Mouse (Mus musculus) liver, postnatal 0 days (tissue): ENCODE measurements around the gene Prss8.

Source experiments
- CTCF ChIP-seq: sonication (generic); IDR thresholded peaks from 2 replicates; pipeline ENCODE4 v1.5.1; 2016; ENCODE audit warnings: antibody characterized with exemption, low read depth
- EP300 ChIP-seq: IDR thresholded peaks from 2 replicates; pipeline ENCODE4 v1.6.1; 2016; ENCODE audit warnings: antibody characterized with exemption, low read depth, mild to moderate bottlenecking

DNA sequence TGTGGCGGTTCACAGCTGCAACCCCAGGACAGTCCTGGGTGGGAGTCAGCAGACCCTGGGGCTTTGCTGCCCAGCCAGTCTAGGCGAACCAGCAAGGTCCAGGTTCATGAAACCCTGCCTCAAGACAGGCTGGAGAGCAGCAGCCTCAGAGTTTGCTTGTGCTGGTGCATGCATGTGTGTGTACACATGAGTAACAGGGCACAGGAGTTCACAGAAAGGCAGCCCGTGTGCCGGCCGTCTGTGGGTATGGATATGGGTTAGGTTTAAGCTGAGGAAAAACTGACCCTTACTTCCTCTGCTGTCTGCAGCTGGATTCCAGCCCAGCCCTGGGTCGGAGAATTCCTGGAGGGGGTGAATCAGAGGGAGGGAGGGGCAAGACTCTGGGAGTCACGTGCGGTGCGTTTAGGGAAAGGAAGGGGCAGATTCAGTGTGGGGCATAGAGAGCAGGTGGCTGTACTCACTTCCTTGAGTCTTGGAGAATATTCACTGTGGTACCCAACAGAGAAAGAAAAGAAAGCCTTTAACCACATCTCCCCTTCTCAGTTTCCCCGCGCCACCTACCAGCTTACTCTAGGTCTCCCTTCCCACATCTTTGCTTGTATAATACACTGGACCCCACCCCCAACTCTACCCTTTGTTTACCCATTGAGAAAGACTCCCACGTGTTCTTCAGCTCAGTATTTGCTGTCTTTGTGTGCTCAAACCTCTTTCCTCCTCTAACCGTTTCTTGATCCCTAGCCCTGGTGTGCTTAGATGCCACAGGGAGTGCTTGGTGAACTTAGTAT, 1.6 kb upstream of the Prss8 start:
- TF ChIP-seq CTCF (no peak), EP300 (no peak)
